Mouse (Mus musculus) ES-Bruce4 (cell line): Measurements from ENCODE around the gene Tat.

Experiments used
- CTCF ChIP-seq: IDR thresholded peaks from one replicate; pipeline ENCODE4 v1.8.1; 2011; ENCODE audit warnings: low read depth, low read length
- POLR2A ChIP-seq: IDR thresholded peaks from one replicate; pipeline ENCODE4 v1.8.1; 2011; ENCODE audit warnings: low read length; ENCODE audit not compliant: insufficient read depth

DNA sequence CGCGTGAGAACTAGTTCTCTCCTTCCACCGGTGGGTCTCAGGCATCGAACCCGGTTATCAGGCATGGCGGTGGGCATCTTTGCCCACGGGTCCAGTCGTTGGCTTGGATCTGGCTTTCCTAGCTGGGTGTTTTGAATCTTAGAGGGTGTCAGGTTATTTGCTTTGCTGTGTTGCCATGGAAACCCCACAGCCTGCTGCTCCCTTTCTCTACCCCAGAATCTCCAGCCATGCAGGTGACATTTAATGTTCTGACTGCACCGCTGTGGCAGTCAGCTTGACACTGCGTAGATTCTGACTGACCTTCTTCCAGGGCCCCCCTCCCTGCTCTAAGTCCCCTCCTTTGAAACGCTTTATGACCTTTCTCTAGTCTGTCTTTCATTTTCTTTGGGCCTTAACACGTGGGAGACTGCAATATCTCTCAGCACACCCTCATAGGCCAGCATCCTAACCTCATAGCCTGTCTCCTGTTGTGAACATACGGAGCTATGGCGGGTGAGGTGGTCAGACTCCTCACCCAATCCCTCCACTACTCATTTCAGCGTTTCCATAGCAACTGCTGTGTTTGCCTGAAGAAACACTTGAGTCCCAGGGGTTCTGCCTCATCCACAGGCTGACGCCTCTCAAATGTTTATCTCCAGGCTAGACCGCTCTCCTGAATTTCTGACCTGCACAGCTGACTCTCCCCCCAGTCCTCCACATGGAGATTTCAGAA is 16.2 kb downstream of the Tat start:
- TF ChIP-seq POLR2A (no peak), CTCF (no peak)
